Mouse (Mus musculus): ENCODE results near the gene Lrrn1. TPM values are rescaled to one million over a fixed set of nuclear protein-coding genes. Genes with fewer than 3 reads are reported as not detected.

The Lrrn1 gene
- total and polyA plus RNA-seq, 3 experiments: not detected

DNA sequence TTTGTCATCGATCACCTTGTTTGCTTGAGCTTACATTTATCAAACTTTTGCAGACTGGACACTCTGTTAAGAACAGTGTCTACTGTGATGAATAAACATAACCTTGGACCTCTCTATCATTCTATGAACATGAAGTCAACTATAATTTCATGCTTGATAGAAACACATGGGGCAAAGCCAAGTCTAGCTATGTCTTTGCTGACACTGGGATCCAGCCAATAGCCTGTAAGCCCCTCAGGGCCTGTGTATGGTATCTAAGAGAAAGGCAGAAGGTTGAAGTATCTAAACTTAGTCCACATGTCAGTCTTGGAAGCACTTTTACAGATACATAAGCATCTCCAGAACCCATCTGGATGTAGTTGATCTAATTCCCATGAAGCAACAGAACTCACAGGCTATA, 22.9 kb downstream of the Lrrn1 start:
- dilution Hi-C loops (cut with MboI; ENCODE audit: extremely low pct_ligation_motif_present, extremely low pct_unique_long_range_greater_than_20kb, low sequenced_read_pairs): no loop called here
- no peak overlapping the region for H3K4me3 ChIP-seq (replicated peaks in 1 of 3; ENCODE audit: low read depth in 2 of 3, low read length in 2 of 3, poor library complexity in 1 of 3)
- H3K9me3 ChIP-seq (replicated peaks; ENCODE audit: low read length): no peaks in the 10 kb centered on the region
- H3K4me1 ChIP-seq (ENCODE audit: control insufficient read depth in 1 of 2, insufficient read depth in 2 of 2): no peaks in the 10 kb centered on the region
- H3K9ac ChIP-seq (ENCODE audit: insufficient read depth, low read depth): no peak overlapping the region
- H3K79me2 ChIP-seq (replicated peaks; ENCODE audit: control insufficient read depth, extremely low read depth, insufficient read depth, poor library complexity, severe bottlenecking): no peaks in the 10 kb centered on the region
- H3K27ac ChIP-seq (ENCODE audit: insufficient read depth, low read depth): no peak overlapping the region
- no peaks in the 10 kb centered on the region for H3K36me3 ChIP-seq (replicated peaks in 1 of 2; ENCODE audit: control insufficient read depth in 1 of 2, insufficient read depth in 1 of 2, low read length in 1 of 2)
- TF ChIP-seq POLR2AphosphoS2 (IDR thresholded peaks at IDR 0.05; ENCODE audit: low read depth, low read length): no peak
- TF ChIP-seq SIN3A (IDR thresholded peaks at IDR 0.05; ENCODE audit: low read length): no peak
- TF ChIP-seq TBP (conservative IDR thresholded peaks at IDR 0.05; ENCODE audit: low read depth, low read length): no peak
- no peak for TF ChIP-seq HCFC1 (IDR thresholded peaks at IDR 0.05; ENCODE audit: low read depth, low read length)
- no peak for TF ChIP-seq TCF12 (IDR thresholded peaks at IDR 0.05; ENCODE audit: low read depth, low read length)
- TF ChIP-seq CHD2 (IDR thresholded peaks at IDR 0.05; ENCODE audit: low read length): no peak
- no peak for TF ChIP-seq ZC3H11A (IDR thresholded peaks at IDR 0.05; ENCODE audit: low read depth, low read length)
- TF ChIP-seq MXI1 (IDR thresholded peaks at IDR 0.05; ENCODE audit: low read depth, low read length): no peak
- no peak for TF ChIP-seq POLR2A (IDR thresholded peaks at IDR 0.05; ENCODE audit: low read depth, low read length)
- no peak for TF ChIP-seq MEF2A (IDR thresholded peaks at IDR 0.05; ENCODE audit: borderline replicate concordance, low read depth, low read length)
- no peak for TF ChIP-seq ZMIZ1 (IDR thresholded peaks at IDR 0.05; ENCODE audit: low read depth, low read length)
- in situ Hi-C loops (cut with MboI; ENCODE audit: low pct_ligation_motif_present, low pct_unique_long_range_greater_than_20kb, low sequenced_read_pairs): no loop called here
- no peak overlapping the region for H3K4me2 ChIP-seq (ENCODE audit: insufficient read depth, low read depth, poor library complexity, severe bottlenecking)
- no peak for DNase-seq (ENCODE audit: extremely low read depth)
- H3K27me3 ChIP-seq (replicated peaks): peaks cover 16% of the 10 kb centered on the region

DNA sequence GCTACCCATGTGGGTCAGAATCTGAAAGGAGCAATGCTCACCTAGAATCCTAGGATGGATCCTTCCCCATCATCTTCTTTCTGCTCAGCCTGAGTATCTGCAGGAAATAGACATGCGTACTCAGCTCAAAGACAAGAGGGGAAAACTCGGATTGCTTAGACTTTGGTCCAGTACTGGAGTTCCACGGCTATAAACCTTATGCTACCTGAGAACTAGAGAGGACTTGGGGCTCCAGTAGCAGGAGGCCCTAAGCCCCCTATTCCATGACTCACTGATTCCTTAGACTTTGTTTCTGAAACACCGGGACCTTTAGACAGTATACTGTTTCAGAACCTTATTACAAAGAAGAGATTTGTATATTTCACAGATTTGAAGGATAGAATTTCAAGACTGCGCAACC, 25.8 kb downstream of the Lrrn1 start:
- H3K27me3 ChIP-seq (replicated peaks): peaks cover 26% of the 10 kb centered on the region
- no peaks in the 10 kb centered on the region for H3K9me3 ChIP-seq (replicated peaks; ENCODE audit: low read length)
- H3K4me1 ChIP-seq (ENCODE audit: control insufficient read depth in 1 of 2, insufficient read depth in 2 of 2): no peaks in the 10 kb centered on the region
- H3K4me3 ChIP-seq (replicated peaks in 1 of 3; ENCODE audit: low read depth in 2 of 3, low read length in 2 of 3, poor library complexity in 1 of 3): no peak overlapping the region
- no peaks in the 10 kb centered on the region for H3K79me2 ChIP-seq (replicated peaks; ENCODE audit: control insufficient read depth, extremely low read depth, insufficient read depth, poor library complexity, severe bottlenecking)
- no peak overlapping the region for H3K27ac ChIP-seq (ENCODE audit: insufficient read depth, low read depth)
- TF ChIP-seq E2F4 (IDR thresholded peaks at IDR 0.05; ENCODE audit: insufficient replicate concordance, low read depth, low read length) (no peak), HCFC1 (IDR thresholded peaks at IDR 0.05; ENCODE audit: low read depth, low read length) (no peak), BHLHE40 (IDR thresholded peaks at IDR 0.05; ENCODE audit: low read depth, low read length) (no peak), CTCF (conservative IDR thresholded peaks at IDR 0.05 in 1 of 2, IDR thresholded peaks at IDR 0.05 in 1 of 2; ENCODE audit: low read depth in 2 of 2, low read length in 2 of 2) (no peak), JUND (conservative IDR thresholded peaks at IDR 0.05; ENCODE audit: low read depth, low read length) (no peak)
- in situ Hi-C loops (cut with MboI; ENCODE audit: low pct_ligation_motif_present, low pct_unique_long_range_greater_than_20kb, low sequenced_read_pairs) (no loop called here), dilution Hi-C loops (cut with MboI; ENCODE audit: extremely low pct_ligation_motif_present, extremely low pct_unique_long_range_greater_than_20kb, low sequenced_read_pairs) (no loop called here)
- no peaks in the 10 kb centered on the region for H3K36me3 ChIP-seq (replicated peaks in 1 of 2; ENCODE audit: control insufficient read depth in 1 of 2, insufficient read depth in 1 of 2, low read length in 1 of 2)
- H3K4me2 ChIP-seq (ENCODE audit: insufficient read depth, low read depth, poor library complexity, severe bottlenecking): no peak overlapping the region
- no peak for DNase-seq (ENCODE audit: extremely low read depth)
- no peak overlapping the region for H3K9ac ChIP-seq (ENCODE audit: insufficient read depth, low read depth)

DNA sequence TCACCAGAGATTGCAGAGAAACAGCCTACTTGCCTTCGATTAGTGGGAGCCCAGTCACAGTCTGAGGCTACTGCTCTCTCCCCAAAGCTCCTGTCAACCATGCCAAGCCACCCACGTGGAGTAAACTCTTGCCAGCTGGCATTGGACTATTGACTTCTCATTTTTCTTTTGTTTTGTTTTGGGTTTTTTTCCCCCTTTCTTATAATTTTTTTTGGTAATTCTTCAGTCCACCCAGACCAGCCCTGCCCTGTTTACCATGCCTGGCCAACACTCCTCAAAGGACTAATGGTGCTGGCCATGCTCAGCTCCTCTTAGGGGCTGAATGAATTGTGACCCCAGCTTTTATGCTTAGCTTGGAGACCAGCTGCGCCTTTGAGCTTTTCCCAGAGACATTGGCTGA, 27.4 kb downstream of the Lrrn1 start:
- Histone ChIP-seq H3K27me3 (replicated peaks) (peaks cover 21% of the 10 kb centered on the region), H3K4me2 (ENCODE audit: insufficient read depth, low read depth, poor library complexity, severe bottlenecking) (no peak overlapping the region), H3K4me3 (replicated peaks in 1 of 3; ENCODE audit: low read depth in 2 of 3, low read length in 2 of 3, poor library complexity in 1 of 3) (no peak overlapping the region), H3K4me1 (ENCODE audit: control insufficient read depth in 1 of 2, insufficient read depth in 2 of 2) (no peaks in the 10 kb centered on the region), H3K27ac (ENCODE audit: insufficient read depth, low read depth) (no peak overlapping the region), H3K36me3 (replicated peaks in 1 of 2; ENCODE audit: control insufficient read depth in 1 of 2, insufficient read depth in 1 of 2, low read length in 1 of 2) (no peaks in the 10 kb centered on the region), H3K9ac (ENCODE audit: insufficient read depth, low read depth) (no peak overlapping the region), H3K9me3 (replicated peaks; ENCODE audit: low read length) (no peaks in the 10 kb centered on the region), H3K79me2 (replicated peaks; ENCODE audit: control insufficient read depth, extremely low read depth, insufficient read depth, poor library complexity, severe bottlenecking) (no peaks in the 10 kb centered on the region)
- TF ChIP-seq ZKSCAN1 (IDR thresholded peaks at IDR 0.05; ENCODE audit: borderline replicate concordance, low read depth, low read length) (no peak), E2F4 (IDR thresholded peaks at IDR 0.05; ENCODE audit: insufficient replicate concordance, low read depth, low read length) (no peak), ETS1 (conservative IDR thresholded peaks at IDR 0.05; ENCODE audit: low read depth, low read length) (no peak), BHLHE40 (IDR thresholded peaks at IDR 0.05; ENCODE audit: low read depth, low read length) (no peak), TBP (conservative IDR thresholded peaks at IDR 0.05; ENCODE audit: low read depth, low read length) (no peak), KAT2A (IDR thresholded peaks at IDR 0.05; ENCODE audit: insufficient replicate concordance, low read length) (no peak), JUND (conservative IDR thresholded peaks at IDR 0.05; ENCODE audit: low read depth, low read length) (no peak), POLR2AphosphoS2 (IDR thresholded peaks at IDR 0.05; ENCODE audit: low read depth, low read length) (no peak), JUN (IDR thresholded peaks at IDR 0.05; ENCODE audit: insufficient read depth, low read depth, low read length) (no peak), POLR2A (IDR thresholded peaks at IDR 0.05; ENCODE audit: low read depth, low read length) (no peak), MAX (IDR thresholded peaks at IDR 0.05; ENCODE audit: low read length) (no peak), GABPA (IDR thresholded peaks at IDR 0.05; ENCODE audit: insufficient replicate concordance, low read depth, low read length) (no peak)
- dilution Hi-C loops (cut with MboI; ENCODE audit: extremely low pct_ligation_motif_present, extremely low pct_unique_long_range_greater_than_20kb, low sequenced_read_pairs): no loop called here
- in situ Hi-C loops (cut with MboI; ENCODE audit: low pct_ligation_motif_present, low pct_unique_long_range_greater_than_20kb, low sequenced_read_pairs): no loop called here
- DNase-seq (ENCODE audit: extremely low read depth): no peak

All from CH12.LX (cell line).